Mouse (Mus musculus) CH12.LX (cell line): Measurements from ENCODE around the gene Arhgef17.

Experiments
- CHD2 ChIP-seq: IDR thresholded peaks from 2 replicates; pipeline ENCODE4 v1.6.1; 2011; ENCODE audit warnings: low read length, improper control_type of control experiment
- CTCF ChIP-seq, 2 experiments: IDR thresholded peaks in 1 of 2; conservative IDR thresholded peaks in 1 of 2; 2 replicates each; pipeline ENCODE4 v1.5.1; 2011 to 2012; ENCODE audit warnings: low read depth in 2 of 2, low read length in 2 of 2, improper control_type of control experiment in 1 of 2, inconsistent platforms in 1 of 2, mild to moderate bottlenecking in 1 of 2, moderate library complexity in 1 of 2
- E2F4 ChIP-seq: IDR thresholded peaks from 2 replicates; pipeline ENCODE4 v1.6.1; 2011; ENCODE audit warnings: low read depth, low read length, improper control_type of control experiment; ENCODE audit not compliant: insufficient replicate concordance
- EP300 ChIP-seq: IDR thresholded peaks from 2 replicates; pipeline ENCODE4 v1.6.1; 2011; ENCODE audit warnings: low read length, improper control_type of control experiment
- HCFC1 ChIP-seq: IDR thresholded peaks from 2 replicates; pipeline ENCODE4 v1.6.1; 2012; ENCODE audit warnings: low read depth, mild to moderate bottlenecking, inconsistent platforms, low read length, improper control_type of control experiment
- MYC ChIP-seq: IDR thresholded peaks from 2 replicates; pipeline ENCODE4 v1.6.1; 2011; ENCODE audit warnings: low read depth, mild to moderate bottlenecking, improper control_type of control experiment, low read length
- POLR2A ChIP-seq: IDR thresholded peaks from 2 replicates; pipeline ENCODE4 v1.6.1; 2011; ENCODE audit warnings: low read depth, mild to moderate bottlenecking, improper control_type of control experiment, low read length
- ZMIZ1 ChIP-seq: IDR thresholded peaks from 2 replicates; pipeline ENCODE4 v1.6.1; 2012; ENCODE audit warnings: low read depth, mild to moderate bottlenecking, inconsistent platforms, low read length, improper control_type of control experiment
- ZNF384 ChIP-seq: IDR thresholded peaks from 2 replicates; pipeline ENCODE4 v1.6.1; 2012; ENCODE audit warnings: low read depth, low read length, improper control_type of control experiment, inconsistent platforms

DNA sequence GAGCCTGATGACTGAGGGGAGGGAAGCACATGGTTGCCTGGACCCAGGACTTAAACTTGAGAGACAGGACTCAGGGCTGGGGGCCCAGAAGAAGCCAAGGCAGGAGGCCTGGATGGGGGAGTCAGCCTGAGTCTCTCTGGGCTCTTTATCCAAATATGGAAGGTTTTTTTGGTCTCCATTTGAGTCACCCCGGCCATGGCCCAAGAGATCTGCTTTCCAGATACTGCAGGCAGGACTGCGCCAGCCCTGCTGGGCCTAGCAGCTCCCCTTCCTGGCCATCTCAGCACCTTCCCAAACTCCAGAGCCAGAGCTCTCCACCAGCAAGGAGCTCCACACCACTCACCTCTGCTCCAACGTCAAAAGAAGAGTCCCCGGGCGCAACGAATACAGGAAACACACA, 15.4 kb downstream of the Arhgef17 start:
- TF ChIP-seq ZNF384 (no peak), HCFC1 (no peak), E2F4 (no peak), CTCF (conservative IDR thresholded peaks at IDR 0.05 in 1 of 2, IDR thresholded peaks at IDR 0.05 in 1 of 2; ENCODE audit: low read depth in 2 of 2, low read length in 2 of 2) (no peak), POLR2A (no peak), EP300 (0 out of 2 replicates have a peak, but pooled peaks have one; percentile 4), CHD2 (peak; percentile 1; the same call in 1 of the 2 replicates), ZMIZ1 (no peak), MYC (no peak)
